Comparison of ENCODE assay signal across 9 mouse cellular contexts in genomic region chr9:40798247-40798960, GRCm38 (mm10). TPM values are rescaled to one million over a fixed set of nuclear protein-coding genes. Genes with fewer than 3 reads are reported as not detected.
DNase-seq lines count a peak whose midpoint lies in the region; ATAC-seq lines count a peak whose summit lies in the region.
"Had no signal": no experiment of that assay in that cellular context is flagged by ENCODE, and none has a peak within 500 bp of the region (broad histone marks: within the 10 kb centered on the region; RNA-seq: fewer than 3 reads in every experiment).

No protein-coding gene starts in this region.

- H3K36me3 ChIP-seq in heart, embryonic 15.5 days, result peaks cover 1% of the 10 kb centered on the region
- peaks cover under 1% of the 10 kb centered on the region for H3K36me3 ChIP-seq in limb, embryonic 13.5 days

- peaks cover 28% of the 10 kb centered on the region for H3K4me1 ChIP-seq in heart, embryonic 15.5 days (replicated peaks)
- H3K4me1 ChIP-seq in limb, embryonic 13.5 days, result peaks cover 21% of the 10 kb centered on the region

- no peak overlapping the region for H3K9ac ChIP-seq in heart, embryonic 15.5 days
- H3K9ac ChIP-seq in limb, embryonic 13.5 days, result peak overlapping the region; percentile 19; the same call in 1 of the 2 replicates

- DNase-seq in heart, adult 9 months (ENCODE audit: low spot score in 2 of 2), result no peak
- peak; percentile 33 for DNase-seq in thymus, postnatal 14 days
- no peak for DNase-seq in thymus, postnatal 25 days
- DNase-seq in layer of hippocampus, postnatal 14 days (ENCODE audit: low spot score in 2 of 2), result no peak
- no peak for DNase-seq in embryo, embryonic 10 days (ENCODE audit: low spot score)
- DNase-seq in spleen, adult 18-20 months, result no peak
- DNase-seq: layer of hippocampus, postnatal 36 days had no signal

- 65% methylated on average over 9 of the region's 9 CpGs for WGBS in heart, embryonic 15.5 days
- WGBS in limb, embryonic 13.5 days, result 81% methylated on average over 9 of the region's 9 CpGs

- H3K4me3 ChIP-seq in heart, embryonic 15.5 days, result no peak overlapping the region
- H3K4me3 ChIP-seq in limb, embryonic 13.5 days, result no peak overlapping the region

- H3K27me3 ChIP-seq in heart, embryonic 15.5 days, result no peaks in the 10 kb centered on the region
- no peaks in the 10 kb centered on the region for H3K27me3 ChIP-seq in limb, embryonic 13.5 days

- H3K27ac ChIP-seq in heart, embryonic 15.5 days, result peak overlapping the region; percentile 95
- peak overlapping the region; percentile 97; the same call in 1 of the 2 replicates for H3K27ac ChIP-seq in limb, embryonic 13.5 days

- no peak for ATAC-seq in heart, embryonic 15.5 days (replicated peaks; ENCODE audit: insufficient number of reproducible peaks, insufficient read depth, low FRiP score, low read depth)
- no peak for ATAC-seq in limb, embryonic 13.5 days (ENCODE audit: low FRiP score, low read depth)

- no peaks in the 10 kb centered on the region for H3K9me3 ChIP-seq in heart, embryonic 15.5 days (replicated peaks)
- H3K9me3 ChIP-seq in limb, embryonic 13.5 days, result no peaks in the 10 kb centered on the region

- no peak overlapping the region for H3K4me2 ChIP-seq in heart, embryonic 15.5 days
- H3K4me2 ChIP-seq in limb, embryonic 13.5 days (replicated peaks), result no peak overlapping the region

RNA-seq across cellular contexts. Expression of gene Hspa8, which starts 2.4 kb away (rescaled TPM):
- polyA plus RNA-seq in heart, embryonic 15.5 days (2015; fragmentation: Nextera tagmentation; extraction: Ambion mirVana), result 1,867 and 1,945 TPM in 2 replicates
- 2,194 and 2,567 TPM in 2 replicates for polyA plus RNA-seq in limb, embryonic 13.5 days (2015; fragmentation: Nextera tagmentation; extraction: Ambion mirVana)
- 1,000 to 10,000 TPM; 2,045 to 2,355 TPM for total RNA-seq in layer of hippocampus, postnatal 14 days (2021)
